Mouse (Mus musculus): ENCODE data around the gene Zfp319. TPM values are rescaled to one million over a fixed set of nuclear protein-coding genes. Genes with fewer than 3 reads are reported as not detected.

Zfp319 gene
- polyA plus RNA-seq, 1 experiment from 2014 or later, result 9.8 TPM

- Histone ChIP-seq H3K27me3 (ENCODE audit: control insufficient read depth, insufficient read depth, low read depth, low read length) (no peaks in the 10 kb centered on the region), H3K36me3 (ENCODE audit: control insufficient read depth, insufficient read depth, low read length) (peaks cover 6% of the 10 kb centered on the region), H3K27ac (ENCODE audit: low read length) (no peak overlapping the region), H3K9me3 (ENCODE audit: control insufficient read depth, low read length) (no peaks in the 10 kb centered on the region), H3K4me2 (ENCODE audit: low read depth, low read length) (peak overlapping the region; percentile 46), H3K4me1 (replicated peaks; ENCODE audit: control insufficient read depth, insufficient read depth, low read length) (peaks cover 7% of the 10 kb centered on the region), H3K4me3 (ENCODE audit: low read length) (peak overlapping the region; percentile 18; the same call in 1 of the 2 replicates), H3K9ac (ENCODE audit: low read length) (peak overlapping the region; percentile 60; the same call in 1 of the 2 replicates)
- 49% methylated on average over 20 of the region's 20 CpGs for WGBS
- peak; percentile 81 for ATAC-seq (ENCODE audit: low read depth)
Measured at GRCm38 (mm10) chr8:95369581-95370326, 38.0 kb upstream of the Zfp319 start.

DNA sequence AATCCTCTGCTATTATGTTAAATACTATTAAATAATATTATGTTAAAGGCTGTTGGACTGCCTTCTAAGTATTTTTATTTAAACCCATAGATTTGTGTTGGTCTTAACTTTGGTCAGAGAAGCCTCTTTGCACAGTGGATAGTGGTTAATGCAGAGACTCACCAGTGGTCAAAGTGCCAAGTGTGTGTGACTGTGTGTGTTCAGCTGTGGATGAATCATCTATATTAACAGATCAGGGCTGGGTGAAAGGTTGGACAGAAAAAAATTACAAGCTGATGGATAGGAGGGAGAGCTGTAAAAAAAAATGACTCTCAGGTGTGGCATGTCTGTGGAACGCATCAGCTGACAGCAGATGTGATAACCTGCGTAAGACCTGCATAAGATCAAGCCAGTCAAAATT lies 32.1 kb upstream of the Zfp319 start:
- Histone ChIP-seq H3K36me3 (ENCODE audit: control insufficient read depth, insufficient read depth, low read length) (no peaks in the 10 kb centered on the region), H3K27me3 (ENCODE audit: control insufficient read depth, insufficient read depth, low read depth, low read length) (no peaks in the 10 kb centered on the region), H3K9ac (ENCODE audit: low read length) (no peak overlapping the region), H3K4me3 (ENCODE audit: low read length) (no peak overlapping the region), H3K4me1 (replicated peaks; ENCODE audit: control insufficient read depth, insufficient read depth, low read length) (peaks cover 22% of the 10 kb centered on the region), H3K9me3 (ENCODE audit: control insufficient read depth, low read length) (no peaks in the 10 kb centered on the region), H3K4me2 (ENCODE audit: low read depth, low read length) (no peak overlapping the region), H3K27ac (ENCODE audit: low read length) (no peak overlapping the region)
- WGBS, result 90% methylated on average over 2 of the region's 2 CpGs
- ATAC-seq (ENCODE audit: low read depth), result no peak

GRCm38 (mm10) chr8:95362272-95362671 lies 30.5 kb upstream of the Zfp319 start:
- Histone ChIP-seq H3K27me3 (ENCODE audit: control insufficient read depth, insufficient read depth, low read depth, low read length) (no peaks in the 10 kb centered on the region), H3K27ac (ENCODE audit: low read length) (no peak overlapping the region), H3K9ac (ENCODE audit: low read length) (no peak overlapping the region), H3K9me3 (ENCODE audit: control insufficient read depth, low read length) (no peaks in the 10 kb centered on the region), H3K36me3 (ENCODE audit: control insufficient read depth, insufficient read depth, low read length) (no peaks in the 10 kb centered on the region), H3K4me2 (ENCODE audit: low read depth, low read length) (no peak overlapping the region), H3K4me3 (ENCODE audit: low read length) (no peak overlapping the region), H3K4me1 (replicated peaks; ENCODE audit: control insufficient read depth, insufficient read depth, low read length) (peaks cover 31% of the 10 kb centered on the region)
- no peak for ATAC-seq (ENCODE audit: low read depth)
- 59% methylated on average over 6 of the region's 6 CpGs for WGBS

- 54% methylated on average over 3 of the region's 3 CpGs for WGBS
- Histone ChIP-seq H3K27ac (ENCODE audit: low read length) (peak overlapping the region; percentile 54), H3K27me3 (ENCODE audit: control insufficient read depth, insufficient read depth, low read depth, low read length) (no peaks in the 10 kb centered on the region), H3K36me3 (ENCODE audit: control insufficient read depth, insufficient read depth, low read length) (no peaks in the 10 kb centered on the region), H3K9ac (ENCODE audit: low read length) (no peak overlapping the region; the same call in 1 of the 2 replicates), H3K4me3 (ENCODE audit: low read length) (no peak overlapping the region), H3K4me2 (ENCODE audit: low read depth, low read length) (no peak overlapping the region), H3K4me1 (replicated peaks; ENCODE audit: control insufficient read depth, insufficient read depth, low read length) (peaks cover 34% of the 10 kb centered on the region), H3K9me3 (ENCODE audit: control insufficient read depth, low read length) (no peaks in the 10 kb centered on the region)
- no peak for ATAC-seq (ENCODE audit: low read depth)
Measured at GRCm38 (mm10) chr8:95361016-95361341, 29.2 kb upstream of the Zfp319 start.

GRCm38 (mm10) chr8:95360181-95361015 lies 28.6 kb upstream of the Zfp319 start:
- H3K4me3 ChIP-seq (ENCODE audit: low read length), result no peak overlapping the region
- no peaks in the 10 kb centered on the region for H3K36me3 ChIP-seq (ENCODE audit: control insufficient read depth, insufficient read depth, low read length)
- ATAC-seq (ENCODE audit: low read depth), result no peak
- no peaks in the 10 kb centered on the region for H3K9me3 ChIP-seq (ENCODE audit: control insufficient read depth, low read length)
- no peak overlapping the region for H3K4me2 ChIP-seq (ENCODE audit: low read depth, low read length)
- H3K4me1 ChIP-seq (replicated peaks; ENCODE audit: control insufficient read depth, insufficient read depth, low read length), result peaks cover 34% of the 10 kb centered on the region
- no peaks in the 10 kb centered on the region for H3K27me3 ChIP-seq (ENCODE audit: control insufficient read depth, insufficient read depth, low read depth, low read length)
- no peak overlapping the region; the same call in 1 of the 2 replicates for H3K9ac ChIP-seq (ENCODE audit: low read length)
- H3K27ac ChIP-seq (ENCODE audit: low read length), result peak overlapping the region; percentile 54
- WGBS, result 33% methylated on average over 7 of the region's 7 CpGs

- Histone ChIP-seq H3K4me3 (ENCODE audit: low read length) (no peak overlapping the region), H3K9ac (ENCODE audit: low read length) (no peak overlapping the region), H3K27ac (ENCODE audit: low read length) (peak overlapping the region; percentile 65), H3K4me2 (ENCODE audit: low read depth, low read length) (no peak overlapping the region), H3K27me3 (ENCODE audit: control insufficient read depth, insufficient read depth, low read depth, low read length) (no peaks in the 10 kb centered on the region), H3K36me3 (ENCODE audit: control insufficient read depth, insufficient read depth, low read length) (no peaks in the 10 kb centered on the region), H3K4me1 (replicated peaks; ENCODE audit: control insufficient read depth, insufficient read depth, low read length) (peaks cover 38% of the 10 kb centered on the region), H3K9me3 (ENCODE audit: control insufficient read depth, low read length) (no peaks in the 10 kb centered on the region)
- peak; percentile 75 for ATAC-seq (ENCODE audit: low read depth)
- whole genome bisulfite sequencing, result 27% methylated on average over 8 of the region's 8 CpGs
Measured at GRCm38 (mm10) chr8:95358550-95359411, 27.0 kb upstream of the Zfp319 start.

DNA sequence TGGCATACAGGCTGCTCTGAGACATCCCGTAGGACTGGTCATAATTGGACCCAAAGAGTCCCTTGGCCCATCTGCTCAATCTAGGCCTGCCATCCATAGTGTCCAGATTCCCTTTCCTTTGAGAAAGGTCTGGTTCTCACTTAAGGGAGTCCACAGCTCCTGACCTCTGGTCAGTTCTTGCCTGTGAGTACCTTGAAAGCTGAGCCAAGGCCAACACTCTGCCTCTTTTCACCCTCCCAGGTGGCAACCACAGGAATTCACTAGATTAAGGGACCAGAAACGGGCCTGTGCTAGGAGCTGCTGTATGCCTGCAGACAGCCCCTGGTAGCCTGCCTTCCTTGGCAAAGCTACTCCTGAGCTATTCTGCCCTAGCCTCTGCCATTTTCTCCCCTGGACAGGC lies 22.9 kb upstream of the Zfp319 start:
- 78% methylated on average over 2 of the region's 2 CpGs for WGBS
- H3K4me2 ChIP-seq (ENCODE audit: low read depth, low read length), result no peak overlapping the region

DNA sequence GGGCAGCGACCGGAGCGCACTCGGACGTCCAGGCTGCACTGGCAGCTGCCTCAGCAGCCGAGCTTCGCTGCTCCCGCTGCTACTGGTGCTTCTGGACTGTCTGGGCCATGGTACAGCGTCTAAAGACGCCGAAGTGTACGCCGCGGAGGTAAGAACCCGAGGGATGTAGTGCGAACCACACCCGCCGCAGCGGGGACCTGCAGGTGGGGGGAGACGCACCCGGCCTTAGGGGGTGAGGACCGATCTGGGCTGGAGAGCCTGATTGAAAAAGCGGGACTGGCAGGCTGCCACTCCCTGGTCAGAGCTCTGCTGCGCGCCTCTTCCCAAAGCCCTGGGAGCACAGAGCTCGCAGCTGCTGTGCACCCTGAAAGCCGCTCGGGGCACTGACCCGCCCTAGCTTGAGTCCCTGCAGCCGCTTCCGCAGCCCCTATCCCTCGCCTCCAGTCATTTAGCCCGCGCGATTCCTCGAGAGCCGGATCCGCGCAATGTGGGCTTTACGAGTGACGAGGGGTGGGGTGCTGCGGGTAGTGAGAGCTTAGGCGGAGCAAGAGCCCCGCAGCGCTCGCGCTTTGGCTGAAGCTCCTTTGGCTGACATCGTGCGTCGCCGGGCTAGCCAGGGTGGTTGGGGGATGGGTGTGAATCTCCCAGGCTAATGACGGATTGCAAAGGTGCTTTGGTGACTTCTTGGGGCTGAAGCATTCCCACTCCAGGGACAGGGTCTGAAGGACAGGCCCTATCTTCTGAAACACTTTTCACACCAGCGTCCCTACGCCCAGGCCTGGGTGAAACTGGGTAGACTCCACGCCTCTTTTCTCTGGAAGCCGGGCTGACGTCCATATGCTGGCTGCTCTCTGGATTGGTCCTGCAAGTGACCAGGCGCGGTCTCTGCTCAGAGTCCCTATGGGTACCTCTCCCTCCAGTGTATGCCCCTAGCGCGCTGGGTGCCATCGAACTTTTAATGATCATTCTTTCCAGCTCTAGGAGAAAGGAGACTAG lies 21.4 kb upstream of the Zfp319 start:
- H3K9me3 ChIP-seq (ENCODE audit: control insufficient read depth, low read length), result no peaks in the 10 kb centered on the region
- H3K4me3 ChIP-seq (ENCODE audit: low read length), result peak overlapping the region; percentile 87
- 2% methylated on average over 62 of the region's 62 CpGs for WGBS
- peak overlapping the region; percentile 88 for H3K9ac ChIP-seq (ENCODE audit: low read length)
- peak; percentile 38 for ATAC-seq (ENCODE audit: low read depth)
- peaks cover 33% of the 10 kb centered on the region for H3K4me1 ChIP-seq (replicated peaks; ENCODE audit: control insufficient read depth, insufficient read depth, low read length)
- H3K4me2 ChIP-seq (ENCODE audit: low read depth, low read length), result peak overlapping the region; percentile 85
- H3K27me3 ChIP-seq (ENCODE audit: control insufficient read depth, insufficient read depth, low read depth, low read length), result no peaks in the 10 kb centered on the region
- peak overlapping the region; percentile 85 for H3K27ac ChIP-seq (ENCODE audit: low read length)
- no peaks in the 10 kb centered on the region for H3K36me3 ChIP-seq (ENCODE audit: control insufficient read depth, insufficient read depth, low read length)

More for the DNA sequence above, 22.9 kb upstream of the Zfp319 start:
- Histone ChIP-seq H3K9ac (ENCODE audit: low read length) (peak overlapping the region; percentile 8; the same call in 1 of the 2 replicates), H3K27ac (ENCODE audit: low read length) (no peak overlapping the region), H3K27me3 (ENCODE audit: control insufficient read depth, insufficient read depth, low read depth, low read length) (no peaks in the 10 kb centered on the region), H3K36me3 (ENCODE audit: control insufficient read depth, insufficient read depth, low read length) (no peaks in the 10 kb centered on the region), H3K4me1 (replicated peaks; ENCODE audit: control insufficient read depth, insufficient read depth, low read length) (peaks cover 33% of the 10 kb centered on the region), H3K4me3 (ENCODE audit: low read length) (no peak overlapping the region), H3K9me3 (ENCODE audit: control insufficient read depth, low read length) (no peaks in the 10 kb centered on the region)
- no peak for ATAC-seq (ENCODE audit: low read depth)

Data from lung, embryonic 16.5 days (tissue).